Mouse (Mus musculus) spleen, adult 2 months (tissue): ENCODE measurements around the gene Nsmf.

ENCODE experiments used
- CTCF ChIP-seq: fragments of 200-500 bp; IDR thresholded peaks from 2 replicates; pipeline ENCODE4 v1.5.1; 2011; ENCODE audit warnings: mild to moderate bottlenecking, inconsistent platforms; ENCODE audit not compliant: insufficient read depth, insufficient read length, insufficient replicate concordance; ENCODE audit errors: extremely low read depth
- POLR2A ChIP-seq: fragments of 200-500 bp; IDR thresholded peaks from 2 replicates; pipeline ENCODE4 v1.6.1; 2011; ENCODE audit warnings: low read depth, low read length, inconsistent platforms

DNA sequence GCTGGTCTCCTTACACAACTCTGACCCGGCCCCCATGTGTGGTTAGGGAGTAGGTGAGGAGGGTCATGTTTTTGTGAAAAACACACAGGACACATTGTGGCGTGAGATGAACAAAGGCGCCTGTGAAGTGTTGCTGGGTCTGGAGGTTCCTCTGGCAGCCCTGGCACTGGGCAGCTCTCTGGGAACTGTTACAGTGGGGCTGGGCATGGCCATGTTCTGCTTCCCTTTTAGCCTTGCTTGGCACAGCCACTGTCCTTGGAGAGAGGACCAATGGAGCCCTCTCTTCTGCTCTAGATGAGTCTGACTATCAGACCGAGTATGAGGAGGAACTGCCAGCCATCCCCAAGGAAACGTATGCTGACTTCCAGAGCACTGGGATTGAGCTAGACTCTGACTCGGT is 1.1 kb upstream of the Nsmf start:
- no peak for TF ChIP-seq CTCF
- TF ChIP-seq POLR2A = no peak
